Mouse (Mus musculus): ENCODE measurements around the gene Ifi209.
"Not testable (repeated sequence)": the region's sequence is repeated elsewhere in the genome, so short reads cannot be mapped to it uniquely, and the experiment has no call there.

The Ifi209 gene

DNA sequence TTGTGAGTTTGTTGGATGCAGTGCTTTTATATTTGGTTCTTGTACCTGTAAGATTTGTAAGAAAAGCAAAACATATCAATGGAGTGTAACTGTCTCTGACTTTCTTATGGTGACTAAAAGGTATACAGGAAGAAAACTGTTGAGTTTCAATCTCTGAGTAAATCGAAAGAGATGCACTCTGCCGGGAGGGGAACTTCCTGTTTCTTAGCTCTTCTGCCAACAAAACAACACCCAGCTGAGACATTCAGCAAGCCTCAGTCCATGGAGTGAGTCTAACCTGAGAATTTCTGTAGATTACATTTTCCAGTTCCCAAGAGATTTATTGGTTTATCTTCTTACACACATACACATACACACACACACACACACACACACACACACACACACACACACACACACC is at the start of gene Ifi209:
Ifi209 (plus strand) TSS at position 296 of the 400 bp plus-strand sequence.
- not testable (repeated sequence) for DNase-seq (ENCODE audit: low spot score in 2 of 2)

DNA sequence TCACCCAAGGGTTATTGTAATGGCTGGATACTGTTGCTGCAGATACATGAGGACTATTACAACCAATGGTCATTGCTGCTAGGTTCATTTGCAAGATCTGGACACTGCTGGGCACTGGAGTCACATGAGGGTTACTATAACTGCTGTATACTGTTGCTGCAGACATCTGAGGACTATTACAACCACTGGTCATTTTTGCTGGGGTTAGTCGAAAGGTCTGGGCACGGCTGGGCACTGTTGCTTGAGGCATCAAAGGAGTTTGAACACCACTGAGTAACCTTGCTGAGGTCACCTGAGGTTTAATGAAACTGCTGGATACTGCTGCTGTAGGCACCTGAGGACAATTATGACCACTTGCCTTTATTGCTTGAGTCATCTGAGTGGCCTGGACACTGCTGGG is 41.0 kb upstream of the Ifi209 start:
- not testable (repeated sequence) for DNase-seq (ENCODE audit: low spot score in 2 of 2)

DNA sequence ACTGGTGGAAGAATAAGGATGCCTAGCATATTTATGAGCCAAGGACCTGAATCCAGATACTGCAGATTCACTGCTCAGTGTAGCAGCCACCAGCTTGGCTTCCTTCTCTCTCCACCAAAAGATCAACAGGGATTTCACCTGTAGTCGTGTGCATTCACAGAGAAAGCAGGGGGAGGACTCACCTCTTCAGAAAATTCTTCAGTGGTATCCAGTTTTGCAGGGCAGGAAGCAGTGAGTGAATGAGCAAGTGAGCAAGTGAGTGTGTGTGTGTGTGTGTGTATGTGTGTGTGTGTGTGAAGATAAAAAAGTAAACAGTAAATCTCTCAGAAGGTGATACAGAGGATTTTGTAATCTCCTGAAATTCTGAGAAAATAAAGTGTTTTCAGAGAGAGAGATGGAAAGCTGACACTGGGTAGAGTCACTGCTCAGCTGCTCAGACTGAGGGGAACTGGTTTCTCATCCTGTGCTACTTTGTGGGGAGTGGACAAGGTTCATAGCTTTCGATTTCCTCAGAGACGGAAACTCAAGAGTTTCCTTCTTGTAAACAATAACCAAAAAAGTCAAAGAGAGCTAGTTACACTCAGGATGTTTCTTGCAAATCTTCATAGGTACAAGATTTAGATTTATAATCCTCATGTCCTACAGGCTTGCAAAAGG is 31.8 kb upstream of the Ifi209 start, which contains the start of gene Ifi213:
Ifi213 (minus strand) TSS at position 437 of the 657 bp plus-strand sequence.
- not testable (repeated sequence) for DNase-seq (ENCODE audit: low spot score in 2 of 2)

DNA sequence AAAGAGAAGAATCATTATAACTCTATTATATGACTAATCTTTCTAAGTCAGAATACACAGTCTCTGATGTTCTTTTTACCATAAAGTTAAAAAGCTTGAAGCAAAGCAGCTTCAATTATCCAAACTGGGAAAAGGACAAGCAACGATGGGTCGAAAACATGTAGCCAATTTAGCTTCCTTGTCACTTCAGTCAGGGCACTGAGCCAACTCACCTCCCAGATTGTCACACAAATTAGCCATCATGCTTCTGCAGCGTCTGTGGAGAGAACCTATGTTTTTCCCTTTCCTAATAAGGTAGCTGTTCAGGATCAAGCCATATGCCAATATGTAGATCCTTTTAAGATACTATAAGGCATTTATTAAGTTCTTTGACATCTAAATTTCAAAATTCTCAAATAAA is 20.4 kb upstream of the Ifi209 start:
- DNase-seq (ENCODE audit: low spot score in 2 of 2) = not testable (repeated sequence)

DNA sequence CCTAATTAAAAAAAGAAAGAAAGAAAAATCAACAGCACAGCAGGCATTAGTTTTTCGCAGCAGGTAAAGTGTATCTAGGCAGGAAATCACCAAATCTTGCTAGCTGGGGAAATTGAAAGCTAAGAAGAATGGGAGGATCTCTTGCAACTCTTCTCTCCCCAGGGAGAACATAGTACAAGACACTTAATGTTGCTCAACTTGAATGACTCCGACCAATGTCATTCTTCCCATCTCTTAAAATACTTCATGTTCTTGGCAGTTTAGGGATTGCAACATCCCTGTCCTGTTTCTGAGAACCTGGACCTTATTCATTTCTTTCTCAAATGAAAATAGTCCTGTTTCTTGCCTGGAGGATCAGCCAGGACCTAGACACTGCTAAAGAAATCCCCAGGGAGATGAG is 8.5 kb upstream of the Ifi209 start:
- DNase-seq (ENCODE audit: low spot score in 2 of 2) = not testable (repeated sequence)

DNA sequence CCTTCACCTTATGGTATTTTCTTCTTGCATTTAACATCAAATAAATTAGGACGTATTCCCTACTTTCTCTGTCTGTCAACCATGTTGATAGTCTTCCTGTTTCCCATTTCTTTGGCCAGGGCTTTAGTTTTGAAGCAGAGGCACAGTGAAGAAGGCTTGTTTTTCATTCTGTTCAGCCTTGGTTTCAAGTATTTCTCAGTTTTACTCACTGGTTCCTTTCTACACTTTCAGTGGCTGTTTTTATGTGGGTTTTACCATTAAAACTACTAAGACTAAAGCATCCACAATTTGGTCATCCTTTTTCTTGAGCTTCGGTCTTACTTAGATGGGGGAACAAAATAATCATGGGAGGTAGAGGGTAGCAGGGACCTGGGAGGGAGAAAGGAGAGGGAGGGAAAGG is 6.7 kb upstream of the Ifi209 start:
- DNase-seq (ENCODE audit: low spot score in 2 of 2) = no peak

DNA sequence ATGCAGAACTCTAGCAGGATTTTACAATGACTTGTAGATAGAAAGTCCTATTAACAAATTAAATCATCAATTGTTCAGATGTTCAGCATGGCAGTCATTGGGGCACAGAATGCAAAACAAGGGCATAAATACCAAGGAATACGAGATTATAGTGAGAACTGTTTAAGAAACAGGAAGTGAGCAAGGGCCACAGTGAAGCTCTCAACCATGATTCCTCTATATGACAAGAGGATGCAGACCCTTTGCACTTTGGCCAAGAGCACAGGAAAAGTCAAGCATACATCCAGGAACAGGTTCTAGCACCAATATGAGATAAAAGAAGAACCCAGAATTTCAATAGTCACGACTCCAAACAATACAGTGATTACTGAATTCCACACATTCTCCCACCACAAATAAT is 4.0 kb upstream of the Ifi209 start:
- no peak for DNase-seq (ENCODE audit: low spot score in 2 of 2)

DNA sequence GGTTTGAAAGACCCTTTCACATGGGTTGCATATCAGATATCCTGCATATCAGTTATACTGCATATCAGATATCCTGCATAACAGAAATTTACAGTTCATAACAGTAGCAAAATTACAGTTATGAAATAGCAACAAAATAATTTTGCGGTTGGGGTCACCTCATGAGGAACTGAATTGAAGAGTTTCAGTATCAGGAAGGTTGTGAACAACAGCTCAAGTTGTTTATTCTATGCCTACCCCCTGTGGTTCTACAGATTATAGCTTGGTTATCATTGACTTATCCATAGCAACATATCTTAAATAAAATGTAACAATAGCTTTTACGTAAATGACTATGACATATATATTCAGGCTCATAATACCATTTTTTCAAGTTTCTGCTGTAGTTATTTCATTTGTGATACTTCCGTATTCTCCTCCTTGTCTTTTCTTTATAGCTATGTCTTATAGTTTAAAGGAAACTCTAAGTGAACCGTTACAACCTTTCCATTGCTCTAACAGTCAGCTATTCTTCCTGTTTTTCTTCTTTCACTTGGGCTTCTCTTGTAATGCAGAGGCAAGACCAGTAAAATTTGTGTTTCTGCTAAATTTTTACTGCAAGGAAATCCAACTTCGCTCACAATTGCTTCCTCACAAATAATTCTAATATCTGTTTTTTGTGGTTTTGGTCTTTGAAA is 3.4 kb downstream of the Ifi209 start:
- DNase-seq (ENCODE audit: low spot score in 2 of 2) = no peak

DNA sequence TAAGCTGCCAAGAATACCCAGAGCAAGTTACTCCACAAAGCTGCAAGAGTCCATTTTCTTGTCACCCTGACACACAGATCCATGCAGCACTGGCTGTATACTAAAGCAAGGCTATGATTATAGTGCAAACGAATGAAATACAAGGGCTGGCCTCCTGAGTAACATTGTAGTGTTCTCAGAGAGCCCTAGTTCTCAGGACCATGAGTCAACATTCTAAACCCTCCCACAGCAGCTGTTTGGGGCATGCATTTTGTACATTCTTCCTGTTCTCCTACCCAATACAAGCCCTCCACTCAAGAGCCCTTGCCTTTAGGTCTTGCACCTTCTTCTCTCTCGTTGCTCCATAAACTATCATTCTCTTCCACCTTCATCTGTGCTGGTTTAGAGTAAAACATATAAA is 14.7 kb downstream of the Ifi209 start:
- no peak for DNase-seq (ENCODE audit: low spot score in 2 of 2)

DNA sequence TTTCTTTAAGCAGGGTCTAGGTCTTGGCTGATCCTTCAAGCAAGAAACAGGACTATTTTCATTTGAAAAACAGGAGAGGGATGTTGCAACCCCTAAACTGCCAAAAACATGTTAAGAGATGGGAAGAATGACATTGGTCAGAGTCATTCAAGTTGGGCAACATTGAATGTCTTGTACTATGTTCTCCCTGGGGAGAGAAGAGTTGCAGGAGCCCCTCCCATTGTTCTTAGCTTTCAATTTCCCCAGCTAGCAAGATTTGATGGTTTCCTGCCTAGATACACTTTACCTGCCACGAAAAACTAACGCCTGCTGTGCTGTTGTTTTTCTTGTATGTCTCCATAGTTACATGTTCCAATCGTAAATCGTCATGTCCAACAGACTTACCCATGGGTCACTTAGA is 27.3 kb downstream of the Ifi209 start:
- no peak for DNase-seq (ENCODE audit: low spot score in 2 of 2)

DNA sequence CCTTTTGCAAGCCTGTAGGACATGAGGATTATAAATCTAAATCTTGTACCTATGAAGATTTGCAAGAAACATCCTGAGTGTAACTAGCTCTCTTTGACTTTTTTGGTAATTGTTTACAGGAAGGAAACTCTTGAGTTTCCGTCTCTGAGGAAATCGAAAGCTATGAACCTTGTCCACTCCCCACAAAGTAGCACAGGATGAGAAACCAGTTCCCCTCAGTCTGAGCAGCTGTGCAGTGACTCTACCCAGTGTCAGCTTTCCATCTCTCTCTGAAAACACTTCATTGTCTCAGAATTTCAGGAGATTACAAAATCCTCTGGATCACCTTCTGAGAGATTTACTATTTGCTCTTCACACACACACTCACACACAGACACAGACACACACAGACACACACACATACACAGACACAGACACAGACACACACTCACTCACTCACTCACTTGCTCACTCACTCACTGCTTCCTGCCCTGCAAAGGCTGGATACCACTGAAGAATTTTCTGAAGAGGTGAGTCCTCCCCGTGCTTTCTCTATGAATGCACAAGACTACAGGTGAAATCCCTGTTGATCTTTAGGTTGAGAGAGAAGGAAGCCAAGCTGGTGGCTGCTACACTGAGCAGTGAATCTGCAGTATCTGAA is 42.9 kb downstream of the Ifi209 start, which contains the start of gene Ifi208:
Ifi208 (plus strand) TSS at position 218 of the 640 bp plus-strand sequence.
- DNase-seq (ENCODE audit: low spot score in 2 of 2) = not testable (repeated sequence)

DNA sequence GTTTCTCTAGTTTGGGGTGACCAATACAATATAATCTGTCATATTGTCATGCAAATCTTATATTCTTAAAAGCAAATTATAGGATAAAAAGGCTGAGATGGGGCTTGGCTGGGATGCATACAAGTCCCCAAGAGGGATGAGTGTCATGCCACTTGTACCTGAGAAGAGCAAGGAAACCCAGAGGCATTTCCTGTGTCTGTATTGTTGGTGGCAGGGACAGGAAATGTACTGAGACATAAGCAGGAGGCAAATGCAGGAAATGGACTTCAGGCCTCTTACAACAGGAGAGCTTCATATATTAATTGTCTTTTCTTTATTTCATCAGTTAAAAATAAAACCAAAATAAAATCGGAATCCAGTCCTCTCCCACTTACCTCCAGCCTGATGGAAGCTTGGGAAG is 47.9 kb downstream of the Ifi209 start:
- not testable (repeated sequence) for DNase-seq (ENCODE audit: low spot score in 2 of 2)

DNA sequence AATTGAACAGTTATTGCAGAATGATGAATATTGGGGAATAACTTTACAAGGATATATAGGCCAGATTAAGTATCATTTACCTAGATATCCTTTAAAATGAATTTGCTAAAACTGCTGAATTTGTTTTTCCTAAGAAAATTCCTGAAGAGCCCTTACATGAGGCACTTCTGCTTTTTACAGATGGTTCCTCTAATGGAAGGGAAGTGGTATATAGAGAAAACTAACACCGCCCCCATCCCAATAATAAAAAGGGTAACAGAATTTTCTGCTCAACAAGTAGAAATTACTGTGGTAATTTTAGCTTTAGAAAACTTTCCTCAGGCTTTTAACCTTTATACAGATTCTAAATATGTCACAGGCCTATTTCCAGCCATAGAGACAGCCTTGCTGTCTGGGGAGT is 63.6 kb downstream of the Ifi209 start:
- no peak for DNase-seq (ENCODE audit: low spot score in 2 of 2)
